Mouse (Mus musculus) liver, adult 2 months (tissue): ENCODE measurements around the gene Tia1.
"Not testable (repeated sequence)": the region's sequence is repeated elsewhere in the genome, so short reads cannot be mapped to it uniquely, and the experiment has no call there.

Experiments used
- CTCF ChIP-seq: fragments of 200-500 bp; IDR thresholded peaks from 2 replicates; pipeline ENCODE4 v1.5.1; 2011; ENCODE audit warnings: low read depth, low read length, control low read depth
- POLR2A ChIP-seq: fragments of 200-500 bp; IDR thresholded peaks from 2 replicates; pipeline ENCODE4 v1.6.1; 2011; ENCODE audit warnings: low read length, control low read depth; ENCODE audit not compliant: insufficient read depth; ENCODE audit errors: extremely low read depth

DNA sequence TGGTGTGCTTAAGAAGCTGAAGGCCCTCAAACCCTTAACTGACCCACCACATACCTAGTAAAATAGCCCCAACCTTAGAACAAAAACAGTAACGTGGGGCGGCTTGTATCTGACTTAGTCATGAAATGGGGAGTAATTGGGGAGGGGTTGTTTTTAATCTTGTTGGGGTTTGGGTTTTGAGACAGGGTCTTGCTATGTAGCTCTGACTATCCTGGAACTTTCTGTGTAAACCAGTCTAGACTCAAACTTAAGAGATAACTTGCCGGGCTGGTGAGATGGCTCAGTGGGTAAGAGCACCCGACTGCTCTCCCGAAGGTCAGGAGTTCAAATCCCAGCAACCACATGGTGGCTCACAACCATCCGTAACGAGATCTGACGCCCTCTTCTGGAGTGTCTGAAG lies 23.9 kb upstream of the Tia1 start:
- not testable (repeated sequence) for TF ChIP-seq CTCF, POLR2A
